Mouse (Mus musculus): ENCODE data around the gene Pi4k2a.

Gene Pi4k2a

DNA sequence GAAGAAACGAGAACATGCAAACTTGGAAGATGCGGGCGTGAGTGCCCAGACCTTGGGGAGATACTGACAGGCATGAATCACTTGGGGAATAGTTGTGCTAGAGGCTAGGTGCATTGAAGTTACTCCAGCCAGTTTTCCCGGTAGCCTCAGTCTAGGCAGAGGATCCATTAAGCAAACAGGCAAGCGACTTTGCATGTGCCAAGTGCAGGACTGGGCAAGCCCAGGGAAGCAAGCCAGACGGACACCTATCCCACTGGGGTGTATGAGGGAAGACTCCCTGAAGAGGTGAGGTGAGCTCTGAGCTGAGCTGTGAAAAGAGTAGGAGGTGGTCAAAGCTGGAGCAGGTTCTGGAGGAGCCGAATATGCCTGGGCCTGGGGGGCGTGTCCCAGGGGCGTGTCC, 77.2 kb downstream of the Pi4k2a start:
- peak; percentile 48 for DNase-seq

DNA sequence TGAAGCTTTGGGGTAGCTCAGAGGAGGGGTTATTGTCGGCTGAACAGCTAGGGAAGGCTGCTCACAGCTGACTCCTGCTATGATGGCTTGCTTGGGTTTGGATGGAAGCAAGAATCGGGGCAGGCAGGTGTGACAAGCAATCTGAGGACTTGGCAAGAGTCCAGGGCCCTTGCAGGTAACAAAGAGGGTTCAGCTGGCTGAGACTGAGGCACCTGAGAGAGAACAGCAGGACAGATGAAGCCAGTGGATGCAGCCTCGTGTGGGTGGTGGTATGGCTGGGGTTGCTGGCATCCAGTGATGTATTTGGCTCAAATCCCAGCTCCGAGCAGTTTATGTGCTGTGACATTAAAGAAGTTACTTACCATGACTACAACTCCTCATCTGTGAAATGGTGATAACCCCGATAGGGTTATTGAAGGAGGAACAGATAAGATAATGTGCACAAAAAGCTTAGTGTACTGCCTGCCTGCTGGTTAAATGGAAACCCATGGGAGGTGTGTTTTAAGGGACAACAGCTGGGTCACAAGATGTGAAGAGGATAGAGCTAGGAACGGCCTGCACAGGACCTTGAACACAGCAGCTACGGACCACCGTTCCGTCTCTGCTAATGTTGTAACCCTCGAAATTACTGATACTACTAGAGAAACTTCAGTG, 79.2 kb downstream of the Pi4k2a start:
- peak; percentile 70 for DNase-seq

DNA sequence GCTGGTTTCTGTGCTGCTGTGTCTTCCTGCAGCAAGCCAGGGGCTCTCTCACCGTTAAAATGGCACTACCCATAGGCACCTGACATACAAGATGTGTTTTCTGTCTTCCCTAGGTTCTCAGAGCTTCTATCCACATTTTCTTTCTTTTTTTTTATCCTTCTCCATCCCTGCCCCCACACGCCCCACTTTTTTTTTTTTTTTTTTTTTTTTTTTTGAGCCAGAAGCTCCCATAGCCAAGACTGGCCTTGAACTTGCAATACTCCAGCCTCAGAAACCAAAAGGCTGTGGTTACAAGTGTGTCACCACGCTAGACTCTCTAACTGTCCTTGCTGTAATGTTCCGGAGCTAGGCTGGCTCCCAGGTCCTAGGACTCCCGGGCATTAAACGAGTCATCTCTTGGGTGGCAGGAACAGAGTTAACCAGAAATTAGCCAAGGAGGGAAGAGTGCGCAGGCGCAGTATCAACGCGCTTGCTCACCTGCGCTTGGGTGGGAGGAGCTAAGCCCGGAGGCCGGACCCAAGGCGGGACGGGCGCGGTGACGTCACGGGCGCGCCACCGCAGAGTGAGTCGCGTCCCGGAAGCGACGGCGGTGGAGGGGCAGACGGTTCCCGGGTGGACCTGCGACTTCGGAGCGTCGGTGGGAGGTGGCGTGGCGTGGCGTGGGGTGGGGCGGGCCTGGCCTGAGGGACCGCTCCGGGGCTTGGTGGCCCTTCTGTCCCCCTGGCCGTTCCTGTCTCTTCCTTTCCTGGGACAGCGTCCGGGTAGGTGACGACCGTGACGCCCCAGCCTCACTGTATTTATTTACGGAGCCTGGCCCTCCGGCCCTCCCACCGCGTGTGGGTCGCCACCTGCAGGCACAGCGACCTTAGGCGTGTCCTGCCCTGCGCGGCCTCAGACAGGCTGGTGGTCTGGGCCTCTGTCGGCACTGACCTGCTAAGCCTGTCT, 80.0 kb downstream of the Pi4k2a start:
- DNase-seq: peak; percentile 97

Measured in cerebellum, adult 11-12 months (tissue).